Mouse (Mus musculus) ES-E14 (cell line): ENCODE results near the gene Magi2.

Experiments
- CHD2 ChIP-seq: IDR thresholded peaks from 2 replicates; pipeline ENCODE4 v1.6.1; 2014; ENCODE audit warnings: mild to moderate bottlenecking, low read depth, low read length, inconsistent platforms
- ZC3H11A ChIP-seq: IDR thresholded peaks from 2 replicates; pipeline ENCODE4 v1.6.1; 2012; ENCODE audit warnings: low read depth, mild to moderate bottlenecking, inconsistent platforms, low read length, borderline replicate concordance

DNA sequence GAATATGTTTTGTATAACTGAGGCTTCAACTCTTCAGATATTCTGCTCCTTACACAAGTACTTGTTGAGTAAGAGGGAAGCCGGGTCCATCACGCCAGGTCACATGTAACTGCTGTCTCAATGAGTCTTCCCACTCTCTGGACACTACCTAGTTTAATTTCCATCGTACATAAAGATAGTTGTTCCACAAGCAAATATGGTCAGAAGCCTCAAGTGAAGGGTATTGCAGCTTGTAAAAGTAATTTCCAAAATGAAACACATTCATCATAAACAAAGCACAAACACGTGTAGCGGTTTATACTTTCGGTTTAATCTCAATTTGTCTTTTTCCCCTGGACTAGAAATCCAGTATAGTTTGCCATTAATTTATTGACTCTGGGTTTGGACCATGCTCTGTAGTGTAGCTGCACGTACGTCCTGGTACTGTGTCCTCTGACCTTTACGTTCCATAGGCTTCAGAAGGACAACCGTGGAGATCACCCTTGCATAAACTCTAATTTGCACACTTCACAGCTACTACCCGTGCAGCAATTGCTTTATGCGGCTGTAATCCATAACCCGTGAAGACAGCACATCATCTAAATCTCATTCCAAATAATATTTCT is 1477.2 kb downstream of the Magi2 start:
- TF ChIP-seq ZC3H11A (no peak), CHD2 (no peak)
